Mouse (Mus musculus): ENCODE data around the gene Snx4.

Gene Snx4

DNA sequence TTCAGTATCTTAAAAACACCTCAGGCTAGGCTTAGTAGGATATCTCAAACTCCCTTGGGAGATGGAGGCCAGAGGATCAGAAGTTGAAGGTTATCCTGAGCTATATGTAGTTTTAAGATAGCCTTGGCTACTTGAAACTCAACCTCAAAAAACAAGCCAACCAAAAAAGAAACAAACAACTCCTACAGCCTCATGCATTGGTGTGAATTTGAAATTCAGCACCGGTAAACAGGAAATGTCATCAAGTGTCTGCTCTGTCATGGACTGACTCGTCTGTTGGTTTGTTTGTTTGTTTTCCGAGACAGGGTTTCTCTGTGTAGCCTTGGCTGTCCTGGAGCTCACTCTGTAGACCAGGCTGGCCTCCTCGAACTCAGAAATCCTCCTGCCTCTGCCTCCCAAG is 20.6 kb downstream of the Snx4 start:
- no peak for DNase-seq (ENCODE audit: low spot score)

DNA sequence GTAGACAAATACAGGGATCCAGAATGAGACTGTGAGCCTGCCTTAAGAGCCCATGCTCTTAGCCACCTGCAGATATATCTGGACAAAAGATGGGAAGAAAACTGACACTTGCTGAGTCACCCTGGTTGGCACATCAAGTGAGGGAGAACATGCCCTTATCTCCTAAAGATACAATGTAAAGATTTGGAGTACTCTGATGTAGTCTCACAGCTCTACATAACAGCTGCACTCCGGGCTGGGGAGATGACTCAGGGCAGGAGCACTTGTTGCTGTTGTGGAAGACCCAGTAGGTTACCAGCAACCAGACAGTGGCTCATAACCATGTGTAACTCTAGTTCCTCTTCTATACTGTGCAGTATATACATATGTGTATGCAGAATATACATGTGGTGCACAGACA is 31.8 kb downstream of the Snx4 start:
- no peak for DNase-seq (ENCODE audit: low spot score)

DNA sequence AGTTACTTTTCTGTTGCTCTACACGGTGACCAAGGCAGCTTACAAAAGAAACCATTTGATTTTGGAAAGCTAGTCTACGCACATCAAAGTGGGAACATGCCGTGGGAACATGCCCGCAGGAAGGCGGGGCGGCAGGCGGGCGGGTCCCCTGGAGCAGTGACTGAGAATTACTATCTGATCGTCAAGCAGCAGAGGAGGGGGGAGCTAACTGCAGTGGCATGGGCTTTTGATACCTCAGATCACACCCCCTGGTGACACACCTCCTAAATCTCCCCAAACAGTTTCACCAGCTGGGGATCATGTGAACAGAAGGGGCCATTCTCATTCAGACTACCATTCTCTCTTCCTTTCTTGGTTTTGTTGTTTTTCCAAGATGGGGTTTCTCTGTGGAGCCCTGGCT is 37.3 kb downstream of the Snx4 start:
- no peak for DNase-seq (ENCODE audit: low spot score)

DNA sequence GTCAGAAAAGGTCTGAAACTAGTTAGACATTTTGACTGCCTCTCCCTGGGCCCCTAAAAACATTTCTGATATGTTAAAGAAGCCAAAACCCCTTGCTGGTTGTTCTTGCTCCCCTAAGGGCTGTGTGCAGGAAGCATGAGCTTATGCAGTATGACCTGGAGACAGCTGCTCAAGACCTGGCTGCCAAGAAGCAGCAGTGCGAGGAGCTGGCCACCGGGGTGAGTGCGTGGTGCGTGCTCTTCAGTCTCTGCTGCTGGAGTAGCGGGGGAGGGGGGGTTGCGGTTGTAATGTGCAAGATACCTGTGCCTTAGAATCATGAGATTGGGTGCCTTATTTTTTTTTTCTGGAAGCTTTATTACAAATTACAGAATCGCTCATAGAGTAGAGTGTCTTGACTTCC is 38.7 kb downstream of the Snx4 start:
- DNase-seq (ENCODE audit: low spot score): no peak

DNA sequence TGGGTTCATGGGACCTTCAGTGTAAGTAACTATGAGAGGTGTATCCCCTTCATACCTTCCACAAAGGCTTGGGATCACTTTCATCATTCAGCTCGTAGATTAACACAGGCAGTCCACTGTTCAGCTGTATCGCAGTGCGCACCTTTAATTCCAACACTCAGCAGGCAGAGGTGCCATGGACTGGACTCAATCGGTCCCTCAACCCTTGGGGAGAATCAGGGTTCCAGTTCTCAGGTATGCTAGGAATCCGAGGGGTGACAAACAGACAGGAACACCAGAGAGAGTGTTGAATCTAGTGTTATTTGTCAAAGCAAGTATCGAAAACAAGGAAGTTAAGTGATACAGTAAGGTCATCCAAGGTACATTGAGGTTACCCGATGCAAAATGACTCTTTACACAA is 41.0 kb downstream of the Snx4 start:
- no peak for DNase-seq (ENCODE audit: low spot score)

DNA sequence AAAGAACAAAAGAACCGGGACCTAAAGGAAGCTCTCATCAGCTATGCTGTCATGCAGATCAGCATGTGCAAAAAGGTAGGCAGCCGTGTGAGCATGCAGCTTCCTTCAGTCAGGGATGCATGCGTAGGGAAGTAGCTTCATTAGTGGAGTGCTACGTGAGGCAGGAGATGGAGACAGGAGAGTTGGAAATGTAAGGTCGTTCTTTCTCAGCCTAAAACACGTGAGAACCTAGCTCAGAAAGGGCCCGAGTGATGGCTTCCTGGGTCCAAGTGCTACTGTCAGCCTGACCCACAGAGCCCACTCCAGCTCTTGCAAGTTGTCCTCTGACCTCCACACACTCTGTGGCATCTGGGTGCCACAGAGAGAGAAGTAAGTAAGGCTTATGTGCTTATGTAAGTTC is 43.4 kb downstream of the Snx4 start:
- DNase-seq (ENCODE audit: low spot score): no peak

DNA sequence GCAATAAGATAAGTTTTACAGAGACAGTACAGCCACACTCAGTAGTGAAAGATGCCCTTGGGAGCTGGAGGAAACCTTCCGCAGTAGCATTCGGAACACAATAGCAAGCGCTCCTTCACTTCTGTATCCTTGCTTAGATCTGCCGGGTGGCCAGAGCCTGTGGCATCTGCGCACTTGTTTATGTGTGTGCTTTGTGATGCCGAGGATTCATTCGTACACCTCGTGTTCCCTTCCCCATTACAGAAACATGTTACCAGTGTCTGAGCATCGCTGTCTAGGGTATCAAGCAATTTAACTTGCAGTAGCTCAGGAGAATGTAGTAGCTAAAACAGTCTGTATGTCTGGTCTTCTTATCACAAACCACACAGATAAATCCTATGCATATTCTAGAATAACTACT is 44.1 kb downstream of the Snx4 start:
- no peak for DNase-seq (ENCODE audit: low spot score)

DNA sequence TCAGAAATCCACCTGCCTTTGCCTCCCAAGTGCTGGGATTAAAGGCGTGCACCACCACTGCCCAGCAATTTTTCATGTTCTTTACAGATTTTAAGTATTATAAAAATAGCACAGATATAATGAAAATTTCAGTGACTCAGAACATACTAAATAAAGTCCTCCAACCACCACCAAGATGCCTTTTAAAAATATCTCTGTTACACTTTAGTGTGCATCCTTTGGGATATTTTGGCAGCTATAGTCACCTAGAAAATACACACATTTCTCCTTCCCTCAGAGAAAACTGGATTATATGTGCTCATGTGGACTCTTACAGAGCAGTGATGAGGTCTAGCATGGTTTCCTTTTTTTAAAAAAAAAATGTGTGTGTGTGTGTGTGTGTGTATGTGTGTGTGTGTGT is 46.3 kb downstream of the Snx4 start:
- DNase-seq (ENCODE audit: low spot score): no peak

DNA sequence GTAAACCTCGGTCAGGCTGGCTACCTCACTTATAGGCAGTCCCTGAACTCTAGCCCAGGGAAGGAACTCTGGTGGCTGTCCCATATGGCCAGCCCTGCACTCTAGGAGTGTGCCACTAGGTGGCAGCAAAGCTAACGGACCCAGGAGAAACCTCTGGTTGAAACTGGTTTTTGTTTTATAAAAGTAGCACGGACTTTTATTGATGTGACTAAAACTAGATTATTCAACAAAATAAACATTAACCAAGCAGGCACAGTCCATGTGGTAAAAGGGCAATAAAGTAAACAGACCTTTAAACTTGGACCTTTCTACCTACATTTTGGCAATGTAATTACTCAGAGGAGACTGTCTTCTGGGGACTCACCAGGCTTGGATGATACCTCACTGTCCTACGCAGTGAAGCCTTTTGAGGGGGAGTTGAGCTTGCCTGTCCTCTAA is 55.4 kb downstream of the Snx4 start:
- peak; percentile 68 for DNase-seq (ENCODE audit: low spot score)

DNA sequence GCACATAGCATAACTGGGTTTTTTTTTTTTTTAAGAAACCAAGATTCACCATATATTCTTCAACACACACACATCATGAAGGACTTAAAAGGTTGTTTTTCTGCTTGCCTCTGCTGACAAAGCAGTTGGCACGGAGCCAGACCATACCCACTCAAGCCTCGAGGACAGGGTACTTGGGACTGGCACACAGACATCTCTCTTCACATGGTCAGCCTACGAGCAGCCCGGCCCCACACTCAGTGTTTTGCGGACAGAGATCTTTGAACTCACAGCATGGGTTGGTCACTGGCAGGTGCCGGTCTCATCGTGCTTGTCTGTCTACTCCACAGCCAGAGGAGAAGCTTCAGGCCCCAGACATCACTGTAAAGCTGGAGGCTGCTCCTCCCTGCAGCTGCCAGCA is 56.5 kb downstream of the Snx4 start:
- no peak for DNase-seq (ENCODE audit: low spot score)

DNA sequence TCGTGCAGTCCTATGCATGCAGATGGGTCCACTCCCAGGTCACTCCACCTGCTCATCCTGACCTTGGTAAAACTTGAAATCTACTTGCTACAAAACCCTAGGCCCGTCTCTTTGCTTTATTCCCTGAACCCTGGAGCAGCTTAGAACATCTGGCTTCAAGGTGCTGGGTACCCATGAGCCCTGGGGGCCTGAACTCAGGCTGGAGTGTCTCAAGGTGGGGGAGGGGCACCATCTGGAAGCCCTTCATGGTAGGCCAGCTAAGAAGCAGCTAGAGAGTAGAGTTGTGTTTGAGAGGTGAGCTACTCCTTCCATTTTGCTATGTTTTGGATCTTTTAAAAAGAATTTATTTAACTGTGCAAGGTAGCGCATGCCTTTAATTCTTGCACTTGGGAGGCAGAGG is 57.8 kb downstream of the Snx4 start:
- DNase-seq (ENCODE audit: low spot score): no peak

DNA sequence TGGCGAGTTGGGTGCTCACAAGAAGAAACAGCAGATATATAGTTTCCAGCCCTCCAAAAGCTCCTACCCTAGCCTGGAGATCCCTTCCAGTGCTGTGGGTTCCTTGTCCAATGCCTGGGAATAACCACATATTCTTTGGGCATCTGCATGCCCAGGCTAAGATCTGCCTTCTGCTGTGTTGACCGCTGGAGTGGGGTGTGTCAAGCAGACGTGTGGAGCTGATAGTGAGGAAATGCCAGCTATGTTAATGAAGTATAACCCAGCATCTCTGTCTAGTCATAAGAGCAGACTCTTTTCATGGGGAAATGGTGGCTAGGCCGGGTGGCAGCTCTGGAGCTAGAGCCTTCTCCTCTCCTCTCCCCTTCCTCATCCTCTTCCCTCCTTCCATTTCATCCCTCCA is 64.4 kb downstream of the Snx4 start:
- peak; percentile 5 for DNase-seq (ENCODE audit: low spot score)

DNA sequence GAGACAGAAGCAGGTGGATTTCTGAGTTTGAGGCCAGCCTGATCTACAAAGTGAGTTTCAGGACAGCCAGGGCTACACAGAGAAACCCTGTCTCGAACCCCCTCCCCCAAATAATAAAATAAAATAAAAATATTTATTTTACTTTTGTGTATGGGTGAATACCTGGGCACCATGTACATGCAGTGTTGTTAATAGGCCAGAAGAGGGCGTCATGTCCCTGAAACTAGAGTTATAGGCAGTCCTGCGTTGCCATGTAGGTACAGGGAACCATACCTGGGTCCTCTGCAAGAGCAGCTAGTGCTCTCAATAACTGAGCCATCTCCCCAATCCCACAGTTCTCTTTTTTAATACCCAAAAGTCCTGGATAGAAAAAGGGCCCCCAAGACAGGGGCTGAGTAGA is 66.4 kb downstream of the Snx4 start:
- no peak for DNase-seq (ENCODE audit: low spot score)

DNA sequence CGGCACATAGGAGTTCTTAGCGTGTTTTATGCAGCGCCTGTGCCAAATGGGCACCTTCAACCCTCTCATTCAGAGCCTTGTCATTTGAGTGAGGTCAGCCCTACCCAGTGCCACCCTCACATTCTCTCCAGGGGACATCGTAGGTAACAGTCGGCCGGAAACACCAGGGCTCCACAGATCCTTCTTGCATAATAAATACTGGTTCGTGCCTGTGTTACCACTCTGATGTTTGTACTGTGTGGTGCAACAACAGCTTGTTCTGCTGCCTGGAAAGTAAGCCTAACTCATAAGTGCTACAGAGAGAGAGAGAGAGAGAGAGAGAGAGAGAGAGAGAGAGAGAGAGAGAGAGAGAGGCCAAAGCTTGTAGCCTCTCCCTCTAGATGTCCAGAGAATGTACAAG is 66.8 kb downstream of the Snx4 start:
- no peak for DNase-seq (ENCODE audit: low spot score)

DNA sequence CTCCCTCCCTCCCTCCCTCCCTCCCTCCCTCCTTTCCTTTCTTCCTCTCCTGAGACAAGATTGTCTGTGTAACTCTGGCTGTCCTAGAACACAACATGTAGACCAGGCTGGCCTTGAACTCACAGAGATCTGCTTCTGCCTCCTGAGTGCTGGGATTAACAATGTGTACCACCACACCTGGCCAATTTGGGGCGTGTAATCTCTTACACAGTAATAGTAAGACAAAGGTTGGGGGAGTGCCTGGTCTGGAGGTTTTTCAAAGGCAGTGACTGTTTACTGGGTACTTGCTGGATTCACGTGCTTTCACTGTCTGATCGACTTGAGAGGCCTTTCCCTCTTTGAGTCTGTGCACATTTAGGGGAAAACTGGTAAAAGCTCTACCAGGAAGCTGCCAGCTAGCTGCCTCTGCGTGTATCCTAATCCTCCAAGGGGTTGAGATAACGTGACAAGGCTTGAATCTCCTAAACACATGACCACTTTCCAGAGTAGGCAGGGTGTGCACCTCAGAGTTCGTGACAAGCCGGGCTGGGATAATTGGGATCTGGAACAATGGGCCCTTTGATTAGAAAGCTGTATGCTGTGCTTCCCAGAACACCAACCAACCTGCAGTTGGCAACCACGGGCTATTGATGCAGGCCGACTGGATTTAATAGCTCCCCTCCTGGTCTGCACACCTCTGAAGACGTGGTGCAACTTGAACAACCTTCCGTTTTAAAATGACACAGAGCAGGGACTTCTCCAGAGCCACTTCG is 74.6 kb downstream of the Snx4 start:
- DNase-seq (ENCODE audit: low spot score): no peak

DNA sequence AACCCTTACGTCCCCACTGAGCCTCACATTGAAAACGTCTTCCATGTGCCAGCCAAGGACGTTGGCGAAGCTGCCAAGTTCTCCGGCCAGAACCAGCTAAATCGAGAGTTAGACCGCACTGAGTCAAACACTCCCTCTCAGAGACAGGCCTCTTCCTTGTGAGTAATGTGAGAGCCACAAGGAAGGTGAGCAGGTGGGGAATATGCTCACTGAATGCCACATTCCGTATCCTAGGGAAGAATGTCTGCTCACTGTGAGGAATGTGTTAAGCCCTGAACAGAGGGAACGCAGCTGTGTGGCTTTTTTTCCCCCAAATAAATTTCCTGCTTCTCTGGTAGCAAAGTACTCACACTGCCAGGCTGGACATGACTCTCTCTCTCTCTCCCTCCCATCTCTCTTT is 75.3 kb downstream of the Snx4 start:
- DNase-seq (ENCODE audit: low spot score): no peak

DNA sequence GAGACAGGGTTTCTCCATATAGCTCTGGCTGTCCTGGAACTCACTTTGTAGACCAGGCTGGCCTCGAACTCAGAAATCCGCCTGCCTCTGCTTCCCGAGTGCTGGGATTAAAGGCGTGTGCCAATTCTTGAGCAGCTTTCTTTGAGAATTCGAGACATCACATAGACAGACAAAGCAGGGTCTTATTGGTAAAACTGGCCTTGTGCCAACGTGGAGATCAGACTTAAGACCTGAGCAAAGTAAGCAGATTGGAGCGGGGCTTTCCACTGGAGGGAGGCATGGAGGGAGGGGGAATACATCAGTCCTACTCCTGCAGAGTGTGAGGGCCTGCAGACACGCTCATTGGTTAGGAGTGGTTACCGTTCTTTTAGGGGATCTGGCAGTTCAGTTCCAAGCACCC is 75.9 kb downstream of the Snx4 start:
- no peak for DNase-seq (ENCODE audit: low spot score)

DNA sequence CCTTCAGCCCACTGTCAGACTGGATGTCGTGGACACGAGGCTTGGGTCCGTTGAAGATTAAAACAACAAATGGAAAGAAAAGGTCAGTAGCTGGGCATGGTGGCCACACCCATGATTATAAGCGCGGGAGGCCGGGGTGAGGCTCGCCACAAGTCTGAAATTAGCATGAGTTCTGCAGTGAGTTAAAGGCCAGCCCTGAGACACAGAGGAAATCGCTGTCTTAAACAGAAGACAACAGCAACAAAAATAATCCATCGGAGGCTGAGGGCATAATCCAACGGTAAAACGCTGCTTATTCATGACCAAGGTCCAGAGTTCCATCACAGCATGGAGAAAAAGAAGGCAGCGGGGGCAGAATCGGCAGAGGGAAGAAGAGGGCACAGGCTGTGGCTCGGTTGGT is 81.8 kb downstream of the Snx4 start:
- no peak for DNase-seq (ENCODE audit: low spot score)

DNA sequence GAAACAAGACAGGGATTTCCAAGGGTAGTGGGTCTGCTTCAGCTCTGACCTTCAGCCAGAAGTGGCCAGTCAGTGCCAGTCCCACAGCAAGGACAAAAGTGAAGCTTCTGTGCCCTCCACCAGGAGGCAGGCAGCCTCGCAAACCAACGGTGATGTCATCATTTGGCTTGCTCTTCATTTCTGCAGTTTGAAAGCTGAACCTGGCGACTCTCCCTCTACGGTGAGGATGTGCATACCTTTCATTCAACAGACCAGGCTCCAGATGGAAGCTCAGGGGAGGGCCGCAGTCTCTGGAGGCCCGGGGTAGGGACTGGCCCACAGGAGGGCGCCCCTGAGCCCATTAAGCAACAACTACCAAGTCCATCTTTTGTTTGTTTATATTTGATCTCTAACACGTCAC is 85.9 kb downstream of the Snx4 start:
- no peak for DNase-seq (ENCODE audit: low spot score)

DNA sequence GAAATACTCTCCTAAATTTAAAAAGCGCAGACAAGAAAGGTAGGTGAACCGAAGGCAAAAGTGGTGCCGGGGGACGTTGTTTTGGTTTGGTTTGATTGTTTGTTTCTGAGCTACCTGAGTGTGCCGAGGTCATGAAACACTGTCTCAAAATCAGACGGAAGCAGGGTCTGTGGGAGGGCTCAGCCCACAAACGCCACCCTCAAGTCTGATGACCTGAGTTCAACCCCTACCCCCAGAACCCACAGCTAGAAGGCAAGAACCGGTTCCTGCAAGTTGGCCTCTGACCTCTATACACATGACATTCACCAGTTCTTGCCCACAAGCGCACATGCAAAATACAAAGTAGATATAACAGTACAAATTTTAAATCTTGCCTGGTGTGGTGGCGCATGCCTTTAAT is 86.4 kb downstream of the Snx4 start:
- DNase-seq (ENCODE audit: low spot score): no peak

DNA sequence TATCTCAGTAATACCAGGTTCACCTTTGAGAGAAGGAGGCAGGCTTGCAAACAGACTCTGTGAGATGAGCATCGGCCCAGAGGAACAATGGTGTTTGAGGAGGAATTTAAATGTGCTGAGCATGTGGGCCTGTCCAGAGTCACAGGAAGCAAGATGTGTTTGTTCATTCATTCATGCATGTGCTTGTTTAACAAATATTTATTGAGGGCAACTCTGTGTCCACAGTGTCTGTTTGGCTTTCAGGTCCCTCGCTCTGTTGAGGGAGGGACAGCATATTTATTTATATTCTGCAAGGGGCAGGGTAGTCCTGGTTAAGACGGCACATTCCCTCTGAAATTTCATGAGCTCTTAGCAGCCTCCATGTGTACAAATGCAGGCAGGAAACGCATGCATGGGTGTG is 87.2 kb downstream of the Snx4 start:
- no peak for DNase-seq (ENCODE audit: low spot score)

DNA sequence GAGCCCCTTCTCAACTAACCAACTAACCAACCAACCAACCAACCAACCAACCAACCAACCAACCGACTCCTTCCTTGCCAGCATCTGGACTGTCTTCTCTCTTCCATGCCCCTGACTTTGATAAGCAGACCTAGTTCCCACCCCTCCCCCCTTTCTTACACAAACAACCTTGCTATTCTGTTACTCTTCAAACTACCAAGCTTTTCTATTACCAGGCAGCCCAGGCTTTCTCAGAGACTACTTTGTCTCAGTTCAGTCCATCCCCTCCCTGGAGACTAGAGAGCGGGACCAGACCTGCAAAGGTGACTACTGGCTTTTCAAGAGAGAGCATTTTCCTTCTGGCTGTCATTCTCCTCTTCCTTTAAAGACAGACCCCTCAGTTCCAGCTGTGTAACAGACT is 88.2 kb downstream of the Snx4 start:
- no peak for DNase-seq (ENCODE audit: low spot score)

DNA sequence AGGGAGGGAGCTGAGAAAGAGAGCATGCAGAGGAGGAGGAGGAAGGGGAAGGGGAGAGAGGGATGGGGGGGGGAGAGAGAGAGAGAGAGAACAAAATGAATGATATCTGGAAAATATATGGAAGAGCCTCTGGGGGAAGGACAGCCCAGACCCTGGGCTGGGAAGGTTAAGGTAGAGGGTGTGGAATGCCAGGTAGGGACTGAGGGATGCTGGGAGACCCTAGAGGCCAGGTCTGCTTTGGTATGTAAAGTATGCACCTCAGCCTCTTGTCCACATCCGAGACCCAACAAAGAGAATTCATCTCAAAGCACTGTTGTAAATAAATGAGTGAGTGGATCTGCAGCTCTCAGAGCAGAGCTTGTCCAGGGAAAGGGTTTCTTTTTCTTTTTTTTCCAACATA is 91.1 kb downstream of the Snx4 start:
- DNase-seq (ENCODE audit: low spot score): no peak

DNA sequence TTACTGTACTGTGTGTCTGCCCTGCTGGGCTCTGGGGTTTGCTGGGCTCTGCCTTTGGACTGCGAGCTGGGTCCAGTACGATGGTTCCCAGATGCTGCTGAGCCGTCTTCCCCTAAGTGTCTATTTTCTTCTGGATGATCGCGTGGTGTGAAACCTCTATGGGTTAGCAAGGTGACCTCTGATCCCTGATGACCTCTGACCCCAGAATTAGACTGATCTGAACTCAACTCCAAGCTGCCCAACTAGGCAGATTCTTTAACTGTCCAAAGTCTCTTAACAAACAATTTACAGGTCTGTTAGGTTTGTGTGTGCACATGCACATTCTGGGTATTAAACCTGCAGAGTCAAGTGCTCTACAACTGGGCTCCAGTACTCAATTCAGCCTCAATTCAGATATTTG is 91.9 kb downstream of the Snx4 start:
- DNase-seq (ENCODE audit: low spot score): no peak

DNA sequence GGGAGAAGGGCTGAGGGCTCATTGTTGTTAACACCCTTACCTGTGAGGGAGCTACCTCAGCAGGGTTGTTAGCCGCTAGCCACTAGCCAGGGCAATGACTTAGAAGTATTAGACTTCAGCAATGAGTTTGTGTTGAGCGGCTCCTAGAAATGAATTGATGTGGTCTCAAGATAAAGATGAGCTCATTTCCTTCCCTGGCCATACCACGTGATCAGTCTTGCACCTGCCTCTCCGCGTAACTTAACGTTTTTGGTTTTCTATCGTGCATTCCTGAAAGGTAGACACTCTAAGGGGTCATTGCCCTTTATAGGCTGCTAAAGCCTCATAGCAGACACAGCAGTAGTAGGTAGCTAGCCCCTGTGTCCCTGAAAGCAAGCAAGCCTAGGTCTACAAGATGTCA is 92.4 kb downstream of the Snx4 start:
- no peak for DNase-seq (ENCODE audit: low spot score)
